Mouse (Mus musculus): ENCODE measurements around the gene Thegl.

DNA sequence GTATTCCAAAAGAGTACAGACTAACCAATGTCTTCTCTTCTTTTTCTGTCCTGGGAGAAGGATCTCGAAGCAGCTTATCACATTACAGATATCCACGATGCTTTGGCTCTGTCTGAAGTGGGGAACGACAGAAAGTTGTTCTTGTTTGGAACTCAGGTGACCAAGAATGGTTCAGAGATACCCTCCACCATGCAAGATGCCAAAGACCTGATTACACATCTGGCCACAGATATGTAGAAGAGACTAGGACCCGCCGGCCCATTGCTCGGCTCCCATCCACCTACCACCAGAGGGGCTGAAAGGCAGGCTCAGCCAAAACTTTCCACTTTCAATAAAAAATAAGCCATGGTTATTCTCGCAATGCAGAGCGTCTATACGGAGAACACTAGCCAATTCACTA lies 5.5 kb upstream of the Thegl start:
- TF ChIP-seq POLR2A (IDR thresholded peaks at IDR 0.05; ENCODE audit: borderline replicate concordance, extremely low read depth, low read depth, low read length) (no peak), CTCF (IDR thresholded peaks at IDR 0.05; ENCODE audit: insufficient read depth, low read length) (no peak)

Measured in lung, adult 2 months (tissue).